Mouse (Mus musculus) gastrocnemius, postnatal 36 days (tissue): ENCODE measurements around the gene Klk13. TPM values are rescaled to one million over a fixed set of nuclear protein-coding genes. Genes with fewer than 3 reads are reported as not detected.
"Not testable (repeated sequence)": the region's sequence is repeated elsewhere in the genome, so short reads cannot be mapped to it uniquely, and the experiment has no call there.

ENCODE experiments used
- DNase-seq, 2 experiments: peaks; one replicate each; pipeline ENCODE4 v3.0.0; 2022
- intact Hi-C: fragments of 180-260 bp; cut with DNase I; formaldehyde crosslinking; loops from one replicate; pipeline ENCODE4 v1.15.1; 2025
- long read RNA-seq, 2 experiments: library from polyadenylated mRNA; stranded (forward); transcript quantifications; one replicate each; pipeline ENCODE4 v2.0.0; 2021
- total RNA-seq, 2 experiments: library from RNA; stranded (reverse); gene quantifications; 2 replicates each; pipeline ENCODE4 v1.2.3; 2021

Klk13 gene
- total RNA-seq: not detected
- long read RNA-seq, experiment 1: 0 reads
- long read RNA-seq, experiment 2: 0 reads

- intact Hi-C loops: no loop called here
- DNase-seq: no peak
These were observed at the start of gene Klk13 for GRCm38 (mm10) chr7:43712267-43712666. TSS of gene Klk13 (plus strand) at chr7:43712567.

GRCm38 (mm10) chr7:43662804-43663203 is 49.6 kb upstream of the Klk13 start:
- no peak for DNase-seq
- intact Hi-C loops: no loop called here

DNA sequence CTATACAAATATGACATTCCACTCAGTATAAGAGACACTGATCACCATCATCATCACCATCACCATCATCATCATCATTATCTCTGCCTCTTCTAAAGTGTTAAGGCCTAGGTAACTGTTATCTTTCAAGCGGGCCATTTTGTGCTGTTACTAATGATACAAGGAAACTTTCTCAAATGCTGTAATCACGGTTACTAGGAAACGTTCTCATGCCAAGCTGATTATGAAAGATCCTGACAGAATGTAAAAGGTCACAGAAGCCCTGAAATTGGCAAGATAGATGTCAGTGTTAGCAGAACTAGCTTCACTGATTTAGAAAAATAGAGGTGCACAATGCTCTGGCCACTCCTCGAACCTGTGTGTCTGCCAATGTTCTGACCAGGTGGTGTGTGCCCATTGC is 45.1 kb upstream of the Klk13 start:
- intact Hi-C loops: not testable (repeated sequence)

GRCm38 (mm10) chr7:43668582-43668981 is 43.8 kb upstream of the Klk13 start:
- intact Hi-C loops: no loop called here
- DNase-seq: no peak

More for the DNA sequence above, 45.1 kb upstream of the Klk13 start:
- DNase-seq: not testable (repeated sequence)

GRCm38 (mm10) chr7:43671064-43671808 is 41.1 kb upstream of the Klk13 start:
- intact Hi-C loops: loop anchor here (5.0 kb wide), 1 partner anchor 89 kb away; no protein-coding TSS in a partner anchor
- DNase-seq: no peak

DNA sequence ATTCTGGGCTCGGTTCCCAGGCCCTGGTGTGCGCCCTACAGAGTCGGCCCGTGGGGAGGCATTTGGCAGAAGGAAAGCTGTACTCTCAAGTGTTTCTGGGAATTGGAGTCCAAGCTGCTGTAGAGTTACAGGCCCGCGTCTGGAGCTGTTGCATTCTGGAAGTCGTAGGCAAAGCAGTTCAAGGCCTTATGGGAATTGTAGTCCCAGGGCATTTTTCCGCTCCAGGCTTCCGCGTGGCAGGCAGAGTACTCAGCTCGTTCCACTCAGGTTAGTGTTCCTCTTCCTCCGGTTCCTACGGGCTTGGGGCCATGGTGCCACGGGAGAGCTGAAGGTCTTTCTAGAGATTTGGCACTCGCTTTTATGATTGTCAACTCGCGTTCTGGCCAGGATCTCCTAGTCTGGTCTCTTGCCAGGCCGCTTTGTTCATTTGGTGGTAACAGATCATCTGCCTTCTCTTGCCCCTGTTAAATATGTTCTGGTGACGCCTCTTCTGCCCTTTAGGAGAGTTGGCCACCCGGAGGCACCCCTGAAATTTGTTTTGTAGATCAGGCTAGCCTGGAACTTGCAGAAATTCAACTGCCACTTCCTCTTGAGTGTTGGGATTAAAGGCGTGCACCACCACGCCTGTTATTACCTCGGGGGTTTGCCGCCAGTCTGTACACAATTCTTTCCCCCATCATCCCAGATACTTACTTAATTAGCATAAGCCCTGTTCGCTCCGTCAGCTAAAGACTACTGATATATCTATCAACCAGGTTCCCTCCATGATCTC is 40.4 kb upstream of the Klk13 start, which contains the start of gene Ctu1:
Gene Ctu1 (plus strand): TSS at position 208 of the 772 bp plus-strand sequence.
- intact Hi-C loops: loop anchor here (5.0 kb wide), 1 partner anchor 90 kb away; no protein-coding TSS in a partner anchor
- peak; percentile 84 to 90 for DNase-seq

GRCm38 (mm10) chr7:43672581-43673260 is 39.6 kb upstream of the Klk13 start:
- DNase-seq: no peak
- intact Hi-C loops: loop anchor here (5.0 kb wide), 1 partner anchor 90 kb away; no protein-coding TSS in a partner anchor

DNA sequence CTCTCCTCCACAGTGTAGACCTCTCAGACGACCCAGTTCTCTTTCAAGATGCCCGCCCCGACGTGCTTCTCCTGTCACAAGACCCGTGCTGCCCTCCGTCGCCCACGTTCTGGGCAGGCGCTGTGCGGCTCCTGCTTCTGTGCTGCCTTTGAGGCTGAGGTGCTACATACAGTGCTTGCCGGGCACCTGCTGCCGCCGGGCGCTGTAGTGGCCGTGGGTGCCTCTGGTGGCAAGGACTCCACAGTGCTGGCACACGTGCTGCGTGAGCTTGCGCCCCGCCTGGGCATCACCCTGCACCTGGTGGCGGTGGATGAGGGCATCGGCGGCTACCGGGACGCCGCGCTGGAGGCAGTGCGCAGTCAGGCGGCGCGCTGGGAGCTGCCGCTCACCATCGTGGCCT is 37.3 kb upstream of the Klk13 start:
- intact Hi-C loops: no loop called here
- DNase-seq: no peak

DNA sequence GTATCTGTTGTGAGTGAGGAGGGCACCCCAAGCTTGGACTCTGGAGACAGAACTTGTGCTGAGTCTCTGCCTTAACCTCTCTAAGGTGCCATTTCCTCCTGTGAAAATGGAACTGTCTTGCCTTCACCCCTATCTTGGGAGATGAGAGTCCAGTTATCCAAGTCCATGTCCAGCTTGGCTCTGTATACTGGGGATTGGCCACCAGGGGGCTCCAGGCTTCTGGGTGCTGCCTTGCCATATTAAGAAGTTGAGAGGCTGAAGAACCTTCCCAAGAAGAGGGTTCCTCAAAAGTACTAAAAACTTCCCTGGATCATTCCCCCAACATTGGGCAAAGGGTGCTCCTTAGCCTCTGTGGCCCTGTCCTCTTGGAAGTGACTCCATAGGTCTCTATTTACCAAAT is 33.9 kb upstream of the Klk13 start:
- peak in 1 of 2 experiments; percentile 35 for DNase-seq
- intact Hi-C loops: no loop called here

DNA sequence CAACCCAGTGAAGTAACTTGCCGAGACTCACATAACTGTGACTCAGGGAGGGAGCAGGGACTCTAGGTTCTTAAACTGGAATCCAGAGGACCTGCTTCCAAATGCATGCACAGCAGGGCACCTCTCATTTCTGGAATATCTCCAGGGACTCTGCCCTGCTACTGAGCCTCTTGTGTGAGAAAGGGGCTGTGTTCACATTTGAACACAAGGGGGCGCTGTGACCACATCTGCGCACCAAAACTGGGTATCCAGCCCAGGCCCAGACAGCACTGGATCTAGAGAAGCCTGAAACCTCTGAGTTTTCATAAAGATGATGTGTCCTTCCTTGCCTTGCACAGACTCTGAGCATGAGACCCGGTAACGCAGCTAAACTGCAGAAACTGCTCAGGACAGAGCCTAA is 31.4 kb upstream of the Klk13 start:
- intact Hi-C loops: loop anchor here (2.0 to 5.0 kb wide), 2 partner anchors 101 to 214 kb away; partner anchors contain the start of gene Klk10
- peak in 1 of 2 experiments; percentile 44 for DNase-seq

- not testable (repeated sequence) for DNase-seq
- intact Hi-C loops: loop anchor here (5.0 kb wide), 1 partner anchor 100 kb away; the partner anchor contains the start of gene Klk10
These were observed 29.9 kb upstream of the Klk13 start for GRCm38 (mm10) chr7:43682511-43682910.

DNA sequence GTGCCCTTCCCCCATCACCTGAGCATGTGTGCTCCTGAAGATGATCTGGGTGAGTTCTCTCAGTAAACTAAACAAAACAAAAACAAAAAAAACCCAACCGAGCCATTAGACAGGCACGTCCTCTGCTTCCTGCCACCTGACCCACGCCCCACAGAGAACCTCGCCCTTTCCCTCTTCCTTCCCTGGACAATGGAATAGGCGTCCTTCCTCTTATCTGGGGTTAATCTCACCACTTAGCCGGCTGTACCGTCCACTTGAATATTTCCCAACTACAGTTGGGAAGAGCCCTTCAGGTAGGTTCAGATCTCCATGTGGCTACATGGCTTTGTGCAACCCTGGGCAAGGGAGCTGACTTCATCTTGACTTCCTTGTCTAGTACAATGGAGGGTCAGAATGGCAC is 27.3 kb upstream of the Klk13 start:
- intact Hi-C loops: no loop called here
- DNase-seq: no peak

GRCm38 (mm10) chr7:43690118-43690517 is 22.2 kb upstream of the Klk13 start, which contains the start of gene Klk14:
TSS of gene Klk14 (plus strand) at chr7:43690418.
- intact Hi-C loops: no loop called here

DNA sequence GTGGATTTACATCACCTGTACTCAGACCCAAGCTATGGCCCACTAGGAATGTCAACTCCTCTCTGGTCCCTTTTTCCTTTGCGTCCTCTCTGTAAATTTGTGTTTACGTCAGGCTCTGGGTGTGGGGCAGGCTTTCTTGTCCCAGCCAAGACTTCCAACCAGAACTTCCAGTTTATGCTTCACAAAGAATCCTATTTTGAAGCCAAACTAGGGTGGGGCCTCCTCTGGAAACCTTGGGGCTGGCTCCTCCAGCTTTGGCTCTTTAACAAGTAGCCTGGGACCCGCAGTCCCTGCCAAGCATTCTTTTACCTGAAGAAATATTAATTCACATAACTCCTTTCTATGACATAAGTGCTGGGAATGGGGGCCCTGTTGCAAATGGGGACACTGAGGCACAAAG is 2.3 kb upstream of the Klk13 start:
- intact Hi-C loops: no loop called here
- no peak for DNase-seq

More at GRCm38 (mm10) chr7:43690118-43690517, 22.2 kb upstream of the Klk13 start, which contains the start of gene Klk14:
- DNase-seq: no peak

DNA sequence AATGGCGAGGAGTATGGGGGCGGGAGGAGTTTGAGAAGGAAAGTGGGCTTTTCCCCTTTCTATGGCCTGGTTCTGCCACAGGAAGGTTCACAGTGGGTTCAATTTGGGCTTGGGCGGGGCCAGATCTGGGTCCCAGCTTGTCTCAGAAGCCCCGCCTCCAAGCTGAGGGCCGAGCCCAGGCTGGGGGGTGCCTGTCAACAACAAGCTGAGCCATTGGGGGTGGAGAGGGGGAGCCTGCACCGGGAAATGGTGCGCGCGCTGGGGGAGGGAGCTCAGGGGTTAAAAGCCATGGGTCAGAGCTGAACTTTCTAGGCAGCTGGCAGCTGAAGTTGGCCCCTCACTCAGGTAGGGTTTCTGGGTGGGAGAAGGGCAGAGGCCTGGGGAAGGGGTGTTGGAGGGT is 550 bp downstream of the Klk13 start:
- intact Hi-C loops: no loop called here
- DNase-seq: no peak

- no peak for DNase-seq
- intact Hi-C loops: no loop called here
These were observed 1.5 kb downstream of the Klk13 start for GRCm38 (mm10) chr7:43713741-43714351.

GRCm38 (mm10) chr7:43747788-43748187 is 35.4 kb downstream of the Klk13 start:
- intact Hi-C loops: no loop called here
- DNase-seq: peak in 1 of 2 experiments; percentile 18

GRCm38 (mm10) chr7:43752806-43753205 is 40.4 kb downstream of the Klk13 start:
- intact Hi-C loops: no loop called here
- DNase-seq: no peak

DNA sequence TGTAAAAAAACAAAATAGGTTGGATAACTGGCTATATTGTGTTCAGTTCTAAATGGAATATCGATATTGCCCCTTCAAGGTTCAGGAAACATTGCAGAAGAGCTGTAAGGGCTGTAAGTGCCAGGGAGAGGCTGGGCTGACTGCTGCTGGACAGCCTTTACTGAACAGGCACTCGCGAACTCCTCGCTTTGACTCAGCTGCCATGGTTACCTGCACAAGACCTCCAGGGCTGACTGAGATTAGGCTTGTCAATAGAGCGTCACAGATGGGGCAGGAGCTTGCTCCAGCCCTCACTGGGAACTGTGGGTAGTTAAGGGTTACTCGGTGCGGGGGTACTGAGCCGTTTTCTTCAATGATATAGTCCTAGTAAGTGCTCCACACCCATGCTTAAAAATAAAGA is 54.1 kb downstream of the Klk13 start:
- no peak for DNase-seq
- intact Hi-C loops: no loop called here

- no peak for DNase-seq
- intact Hi-C loops: no loop called here
These were observed 56.2 kb downstream of the Klk13 start, which contains the start of gene Klk12 for GRCm38 (mm10) chr7:43768597-43768996. TSS of gene Klk12 (plus strand) at chr7:43768897.
